Mouse (Mus musculus) cerebellum, postnatal 14 days (tissue): ENCODE data around the gene Sult5a1.
A peak's percentile ranks its signal among the peaks of the same experiment; 100 is the strongest.

Experiments used
- DNase-seq, 2 experiments: peaks; one replicate each; pipeline ENCODE4 v3.0.0; 2021; ENCODE audit warnings: mixed read lengths in 2 of 2

The Sult5a1 gene

GRCm38 (mm10) chr8:123134149-123134713 is 23.9 kb downstream of the Sult5a1 start:
- DNase-seq: peak; percentile 49 to 53

- no peak for DNase-seq
Observed at GRCm38 (mm10) chr8:123132953-123133352, 25.2 kb downstream of the Sult5a1 start.

GRCm38 (mm10) chr8:123131041-123131440 is 27.1 kb downstream of the Sult5a1 start:
- no peak for DNase-seq

GRCm38 (mm10) chr8:123126193-123126816 is 31.8 kb downstream of the Sult5a1 start:
- DNase-seq: peak in 1 of 2 experiments; percentile 43

- DNase-seq: no peak
Observed at GRCm38 (mm10) chr8:123122670-123123069, 35.4 kb downstream of the Sult5a1 start.

GRCm38 (mm10) chr8:123122059-123122458 is 36.1 kb downstream of the Sult5a1 start:
- no peak for DNase-seq

GRCm38 (mm10) chr8:123117744-123118143 is 40.4 kb downstream of the Sult5a1 start:
- no peak for DNase-seq

- DNase-seq: peak in 1 of 2 experiments; percentile 52
Observed at GRCm38 (mm10) chr8:123117127-123117731, 40.9 kb downstream of the Sult5a1 start, which contains the start of gene Cpne7. Cpne7 (plus strand) TSS chr8:123117374.

- no peak for DNase-seq
Observed at GRCm38 (mm10) chr8:123114644-123115043, 43.5 kb downstream of the Sult5a1 start.

- no peak for DNase-seq
Observed at GRCm38 (mm10) chr8:123113908-123114469, 44.1 kb downstream of the Sult5a1 start.

- no peak for DNase-seq
Observed at GRCm38 (mm10) chr8:123112892-123113291, 45.2 kb downstream of the Sult5a1 start.

GRCm38 (mm10) chr8:123110649-123111048 is 47.5 kb downstream of the Sult5a1 start:
- DNase-seq: peak; percentile 60 to 76

GRCm38 (mm10) chr8:123108953-123109352 is 49.2 kb downstream of the Sult5a1 start:
- DNase-seq: peak in 1 of 2 experiments; percentile 52

GRCm38 (mm10) chr8:123108010-123108409 is 50.1 kb downstream of the Sult5a1 start:
- no peak for DNase-seq

- DNase-seq: peak in 1 of 2 experiments; percentile 53
Observed at GRCm38 (mm10) chr8:123106531-123106930, 51.6 kb downstream of the Sult5a1 start.

- peak; percentile 54 to 60 for DNase-seq
Observed at GRCm38 (mm10) chr8:123105553-123106326, 52.4 kb downstream of the Sult5a1 start.

- no peak for DNase-seq
Observed at GRCm38 (mm10) chr8:123104046-123104767, 53.9 kb downstream of the Sult5a1 start.

GRCm38 (mm10) chr8:123103285-123103684 is 54.8 kb downstream of the Sult5a1 start:
- no peak for DNase-seq

GRCm38 (mm10) chr8:123102855-123103254 is 55.3 kb downstream of the Sult5a1 start:
- DNase-seq: peak in 1 of 2 experiments; percentile 35

GRCm38 (mm10) chr8:123101735-123102685 is 56.1 kb downstream of the Sult5a1 start, which contains the start of gene Rpl13:
Rpl13 (plus strand) TSS chr8:123102350.
- peak; percentile 99 for DNase-seq

GRCm38 (mm10) chr8:123101244-123101643 is 56.9 kb downstream of the Sult5a1 start:
- DNase-seq: no peak
